In the genomic region with DNA sequence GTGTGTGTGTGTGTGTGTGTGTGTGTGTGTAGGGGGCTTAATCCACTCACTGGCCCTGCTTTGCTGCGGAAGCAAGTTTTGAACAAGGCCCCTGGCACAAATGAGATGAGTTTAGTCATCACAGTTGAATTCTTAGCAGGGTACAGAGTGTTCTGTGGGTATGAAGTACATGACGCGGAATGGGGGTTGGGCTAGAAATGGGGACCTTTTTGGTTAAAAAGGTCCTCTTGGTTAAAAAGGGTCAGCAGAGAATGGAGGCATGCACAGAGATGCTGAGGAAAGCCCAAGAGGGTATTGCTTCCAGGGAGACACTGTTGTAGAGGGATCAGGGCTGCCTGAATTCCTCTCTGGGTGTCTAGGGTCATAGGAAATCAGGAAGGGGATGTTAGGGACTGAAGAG, we compare ENCODE assay signal across 20 mouse cellular contexts.
DNase-seq lines count a peak whose midpoint lies in the region; ATAC-seq lines count a peak whose summit lies in the region.
"Had no signal": no experiment of that assay in that cellular context is flagged by ENCODE, and none has a peak within 500 bp of the region (broad histone marks: within the 10 kb centered on the region; RNA-seq: fewer than 3 reads in every experiment).

No protein-coding gene starts in this region.

- 81% methylated on average over 3 of the region's 3 CpGs for WGBS in embryonic facial prominence, embryonic 12.5 days
- WGBS in embryonic facial prominence, embryonic 10.5 days: 66% methylated on average over 3 of the region's 3 CpGs
- WGBS in kidney, embryonic 14.5 days: 94% methylated on average over 3 of the region's 3 CpGs
- whole genome bisulfite sequencing in forebrain, embryonic 14.5 days: 61% methylated on average over 3 of the region's 3 CpGs
- WGBS in midbrain, embryonic 12.5 days: 52% methylated on average over 3 of the region's 3 CpGs

- DNase-seq in embryonic facial prominence, embryonic 10.5 days (ENCODE audit: low spot score): no peak
- DNase-seq in kidney, adult 18-20 months: peak; percentile 27
- DNase-seq in forebrain, embryonic 14.5 days (ENCODE audit: low spot score): no peak
- DNase-seq in thymus, postnatal 10 days (ENCODE audit: low spot score in 2 of 2): no peak
- DNase-seq: adrenal gland, postnatal 10 days; cerebellum, adult 18-20 months; cerebellum, postnatal 25 days; gastrocnemius, postnatal 25 days; heart, adult 2 months; left cerebral cortex, postnatal 4 days; right cerebral cortex, postnatal 14 days had no signal

- ATAC-seq in embryonic facial prominence, embryonic 12.5 days (ENCODE audit: insufficient number of reproducible peaks, insufficient read depth, low FRiP score, low TSS enrichment): no peak
- no peak for ATAC-seq in kidney, embryonic 14.5 days (ENCODE audit: low FRiP score, low TSS enrichment)
- no peak for ATAC-seq in forebrain, embryonic 14.5 days
- ATAC-seq in midbrain, embryonic 12.5 days (ENCODE audit: low FRiP score, low read depth): no peak
- ATAC-seq in megakaryocyte progenitor cell, adult 5-6 weeks (replicated peaks; ENCODE audit: poor library complexity): no peak
- ATAC-seq: hindbrain, embryonic 16.5 days; intestine, embryonic 15.5 days had no signal

- no peak overlapping the region for H3K4me3 ChIP-seq in embryonic facial prominence, embryonic 12.5 days
- no peak overlapping the region for H3K4me3 ChIP-seq in embryonic facial prominence, embryonic 10.5 days
- no peak overlapping the region for H3K4me3 ChIP-seq in kidney, embryonic 14.5 days (ENCODE audit: low read length)
- H3K4me3 ChIP-seq in forebrain, embryonic 14.5 days (ENCODE audit: low read depth, low read length): no peak overlapping the region
- H3K4me3 ChIP-seq in midbrain, embryonic 12.5 days: no peak overlapping the region
- H3K4me3 ChIP-seq: heart, adult 2 months; heart, embryonic 13.5 days; intestine, embryonic 15.5 days had no signal

- H3K9ac ChIP-seq in embryonic facial prominence, embryonic 12.5 days: 0 out of 2 replicates have a peak overlapping the region, but pooled peaks have one; percentile 19
- H3K9ac ChIP-seq in kidney, embryonic 14.5 days (ENCODE audit: low read depth, low read length): no peak overlapping the region
- no peak overlapping the region for H3K9ac ChIP-seq in forebrain, embryonic 14.5 days (ENCODE audit: low read length)
- H3K9ac ChIP-seq in midbrain, embryonic 12.5 days (replicated peaks): 0 out of 2 replicates have a peak overlapping the region, but pooled peaks have one; percentile 34
- H3K9ac ChIP-seq: heart, embryonic 13.5 days; intestine, embryonic 15.5 days had no signal

- H3K4me2 ChIP-seq in embryonic facial prominence, embryonic 12.5 days (replicated peaks): no peak overlapping the region
- H3K4me2 ChIP-seq in kidney, embryonic 14.5 days (replicated peaks; ENCODE audit: low read depth, low read length): no peak overlapping the region
- no peak overlapping the region for H3K4me2 ChIP-seq in forebrain, embryonic 14.5 days (ENCODE audit: low read length)
- H3K4me2 ChIP-seq in midbrain, embryonic 12.5 days (replicated peaks): no peak overlapping the region
- H3K4me2 ChIP-seq: heart, embryonic 13.5 days; intestine, embryonic 15.5 days had no signal

- peaks cover 38% of the 10 kb centered on the region for H3K4me1 ChIP-seq in embryonic facial prominence, embryonic 12.5 days
- peaks cover 55% of the 10 kb centered on the region for H3K4me1 ChIP-seq in embryonic facial prominence, embryonic 10.5 days
- H3K4me1 ChIP-seq in kidney, embryonic 14.5 days (ENCODE audit: control insufficient read depth, insufficient read depth, low read length): peaks cover 19% of the 10 kb centered on the region
- H3K4me1 ChIP-seq in forebrain, embryonic 14.5 days (ENCODE audit: control insufficient read depth, insufficient read depth, low read length): peaks cover 53% of the 10 kb centered on the region
- peaks cover 62% of the 10 kb centered on the region for H3K4me1 ChIP-seq in midbrain, embryonic 12.5 days

- H3K27ac ChIP-seq in embryonic facial prominence, embryonic 12.5 days: no peak overlapping the region
- H3K27ac ChIP-seq in embryonic facial prominence, embryonic 10.5 days (replicated peaks): no peak overlapping the region
- H3K27ac ChIP-seq in kidney, embryonic 14.5 days (ENCODE audit: low read depth, low read length): no peak overlapping the region
- peak overlapping the region; percentile 35; the same call in 1 of the 2 replicates for H3K27ac ChIP-seq in forebrain, embryonic 14.5 days (ENCODE audit: low read depth, low read length)
- peak overlapping the region; percentile 67 for H3K27ac ChIP-seq in midbrain, embryonic 12.5 days (replicated peaks)
- H3K27ac ChIP-seq: heart, adult 2 months; heart, embryonic 13.5 days; intestine, embryonic 15.5 days; kidney, postnatal 0 days; stomach, postnatal 0 days had no signal

- H3K27me3 ChIP-seq in embryonic facial prominence, embryonic 12.5 days: 0 out of 2 replicates have a peak, but pooled peaks cover 8% of the 10 kb centered on the region
- peaks cover 93% of the 10 kb centered on the region for H3K27me3 ChIP-seq in embryonic facial prominence, embryonic 10.5 days (replicated peaks; ENCODE audit: low read depth, poor library complexity, severe bottlenecking)
- peaks cover 16% of the 10 kb centered on the region for H3K27me3 ChIP-seq in kidney, embryonic 14.5 days (ENCODE audit: control insufficient read depth, insufficient read depth, low read length)
- H3K27me3 ChIP-seq in forebrain, embryonic 14.5 days (replicated peaks; ENCODE audit: control insufficient read depth, insufficient read depth, low read length): 0 out of 2 replicates have a peak, but pooled peaks cover 3% of the 10 kb centered on the region
- H3K27me3 ChIP-seq in midbrain, embryonic 12.5 days: peaks cover 61% of the 10 kb centered on the region
- H3K27me3 ChIP-seq: intestine, embryonic 15.5 days had no signal

- H3K9me3 ChIP-seq in embryonic facial prominence, embryonic 12.5 days: no peaks in the 10 kb centered on the region
- no peaks in the 10 kb centered on the region for H3K9me3 ChIP-seq in embryonic facial prominence, embryonic 10.5 days
- no peaks in the 10 kb centered on the region for H3K9me3 ChIP-seq in kidney, embryonic 14.5 days (ENCODE audit: control insufficient read depth, low read length)
- no peaks in the 10 kb centered on the region for H3K9me3 ChIP-seq in forebrain, embryonic 14.5 days (replicated peaks; ENCODE audit: control insufficient read depth, low read length)
- no peaks in the 10 kb centered on the region for H3K9me3 ChIP-seq in midbrain, embryonic 12.5 days
- H3K9me3 ChIP-seq: heart, embryonic 13.5 days; intestine, embryonic 15.5 days had no signal

- no peaks in the 10 kb centered on the region for H3K36me3 ChIP-seq in embryonic facial prominence, embryonic 12.5 days
- no peaks in the 10 kb centered on the region for H3K36me3 ChIP-seq in embryonic facial prominence, embryonic 10.5 days (replicated peaks)
- no peaks in the 10 kb centered on the region for H3K36me3 ChIP-seq in kidney, embryonic 14.5 days (ENCODE audit: control insufficient read depth, insufficient read depth, low read length)
- H3K36me3 ChIP-seq in forebrain, embryonic 14.5 days (ENCODE audit: control insufficient read depth, insufficient read depth, low read length): no peaks in the 10 kb centered on the region
- no peaks in the 10 kb centered on the region for H3K36me3 ChIP-seq in midbrain, embryonic 12.5 days
- H3K36me3 ChIP-seq: heart, embryonic 13.5 days; intestine, embryonic 15.5 days had no signal

Comparison
In these comparisons a context has a peak if more than half of its experiments do, and no peak if none do; other contexts are left out.
1. H3K27ac ChIP-seq: peak in forebrain, embryonic 14.5 days (single experiment) and midbrain, embryonic 12.5 days (single experiment); none in embryonic facial prominence, embryonic 12.5 days (single experiment), embryonic facial prominence, embryonic 10.5 days (single experiment) and kidney, embryonic 14.5 days (single experiment).
2. H3K9ac ChIP-seq: peak in embryonic facial prominence, embryonic 12.5 days (single experiment) and midbrain, embryonic 12.5 days (single experiment); none in kidney, embryonic 14.5 days (single experiment) and forebrain, embryonic 14.5 days (single experiment).